Comparison of ENCODE assay signal across 10 mouse cellular contexts in the genomic region with DNA sequence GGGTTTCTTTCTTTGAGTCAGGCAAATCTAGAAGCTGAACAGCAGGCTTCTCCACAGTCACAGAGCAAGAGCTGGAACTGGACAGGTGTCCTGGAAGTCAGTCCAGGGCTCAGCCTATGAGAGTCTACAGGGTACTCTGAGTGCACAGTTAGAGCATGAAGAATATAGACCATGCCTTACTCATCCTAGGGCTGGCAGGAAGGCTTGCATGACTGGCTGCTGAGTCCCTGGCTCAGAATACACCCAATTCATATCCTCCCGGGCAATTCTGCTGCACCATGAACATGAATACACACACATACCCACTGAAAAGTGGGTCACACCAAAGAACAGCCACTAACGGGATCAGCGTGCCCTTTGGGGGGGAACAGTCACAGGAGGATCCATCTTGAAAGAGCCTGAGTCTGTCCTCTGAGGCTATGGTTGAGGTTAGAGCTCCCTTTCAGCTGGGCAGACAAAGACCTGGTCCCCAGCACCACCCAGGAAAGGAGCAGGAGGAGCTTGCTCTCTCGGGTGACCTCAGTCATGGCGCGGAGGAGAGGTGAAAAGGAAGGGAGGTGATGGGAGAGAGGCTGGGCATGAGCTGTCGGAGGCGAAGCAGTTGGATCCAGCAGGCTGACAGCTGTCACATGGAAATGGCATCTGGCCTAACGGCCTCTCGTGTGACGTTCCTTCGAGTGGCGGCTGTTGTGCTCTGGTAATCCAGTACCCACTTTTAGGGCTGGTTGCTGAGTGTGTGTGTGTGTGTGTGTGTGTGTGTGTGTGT.
DNase-seq lines count a peak whose midpoint lies in the region; ATAC-seq lines count a peak whose summit lies in the region.
"Had no signal": no experiment of that assay in that cellular context is flagged by ENCODE, and none has a peak within 500 bp of the region (broad histone marks: within the 10 kb centered on the region; RNA-seq: fewer than 3 reads in every experiment).

No protein-coding gene starts in this region.

- H3K4me1 ChIP-seq in hindbrain, embryonic 16.5 days (ENCODE audit: control insufficient read depth, insufficient read depth, low read depth, low read length), result peaks cover 39% of the 10 kb centered on the region

- ATAC-seq in hindbrain, embryonic 16.5 days, result peak; percentile 29

- no peak overlapping the region for H3K4me2 ChIP-seq in hindbrain, embryonic 16.5 days (ENCODE audit: low read length)
- H3K4me2 ChIP-seq: lung, embryonic 15.5 days had no signal

- intact Hi-C loops in left cerebral cortex, postnatal 36 days (cut with DNase I), result no loop called here

- H3K4me3 ChIP-seq in hindbrain, embryonic 16.5 days (ENCODE audit: low read length), result no peak overlapping the region
- H3K4me3 ChIP-seq: erythroblast, embryonic 14.5 days; lung, embryonic 15.5 days had no signal

- H3K9ac ChIP-seq in hindbrain, embryonic 16.5 days (ENCODE audit: low read depth, low read length), result 0 out of 2 replicates have a peak overlapping the region, but pooled peaks have one; percentile 14
- H3K9ac ChIP-seq: lung, embryonic 15.5 days had no signal

- no peaks in the 10 kb centered on the region for H3K27me3 ChIP-seq in hindbrain, embryonic 16.5 days (replicated peaks; ENCODE audit: control insufficient read depth, insufficient read depth, low read length)
- H3K27me3 ChIP-seq: lung, embryonic 15.5 days had no signal

- H3K36me3 ChIP-seq in hindbrain, embryonic 16.5 days (ENCODE audit: control insufficient read depth, insufficient read depth, low read length), result no peaks in the 10 kb centered on the region
- H3K36me3 ChIP-seq: lung, embryonic 15.5 days had no signal

- peak overlapping the region; percentile 79 for H3K27ac ChIP-seq in hindbrain, embryonic 16.5 days (ENCODE audit: low read depth, low read length)
- H3K27ac ChIP-seq: lung, embryonic 15.5 days had no signal

- 36% methylated on average over 13 of the region's 13 CpGs for WGBS in hindbrain, embryonic 16.5 days

- peak; percentile 54 for DNase-seq in cerebellum, adult 9-11 months
- DNase-seq in cerebellum, adult 8-10 months, result no peak
- DNase-seq in lung, postnatal 10 days, result peak; percentile 29
- DNase-seq in lung, postnatal 25 days (ENCODE audit: low spot score), result no peak
- DNase-seq in retina, postnatal 1 day, result peak; percentile 87
- DNase-seq in MN1 (ENCODE audit: low spot score), result no peak
- DNase-seq in left cerebral cortex, postnatal 36 days (ENCODE audit: low spot score in 2 of 2), result no peak

- no peaks in the 10 kb centered on the region for H3K9me3 ChIP-seq in hindbrain, embryonic 16.5 days (ENCODE audit: control insufficient read depth, low read length)
- H3K9me3 ChIP-seq: lung, embryonic 15.5 days had no signal

Comparison
In these comparisons a context has a peak if more than half of its experiments do, and no peak if none do; other contexts are left out.
1. DNase-seq: peak in cerebellum, adult 9-11 months (single experiment), lung, postnatal 10 days (single experiment) and retina, postnatal 1 day (single experiment); none in cerebellum, adult 8-10 months (single experiment), lung, postnatal 25 days (single experiment), MN1 (single experiment) and left cerebral cortex, postnatal 36 days (0 of 2).